Mouse (Mus musculus) liver, embryonic 14.5 days (tissue): ENCODE results near the gene Mxra7.

Experiments
- CTCF ChIP-seq: IDR thresholded peaks from 2 replicates; pipeline ENCODE4 v1.5.1; 2016; ENCODE audit warnings: antibody characterized with exemption, low read depth, control low read depth
- EP300 ChIP-seq: IDR thresholded peaks from 2 replicates; pipeline ENCODE4 v1.6.1; 2016; ENCODE audit warnings: antibody characterized with exemption, low read depth

DNA sequence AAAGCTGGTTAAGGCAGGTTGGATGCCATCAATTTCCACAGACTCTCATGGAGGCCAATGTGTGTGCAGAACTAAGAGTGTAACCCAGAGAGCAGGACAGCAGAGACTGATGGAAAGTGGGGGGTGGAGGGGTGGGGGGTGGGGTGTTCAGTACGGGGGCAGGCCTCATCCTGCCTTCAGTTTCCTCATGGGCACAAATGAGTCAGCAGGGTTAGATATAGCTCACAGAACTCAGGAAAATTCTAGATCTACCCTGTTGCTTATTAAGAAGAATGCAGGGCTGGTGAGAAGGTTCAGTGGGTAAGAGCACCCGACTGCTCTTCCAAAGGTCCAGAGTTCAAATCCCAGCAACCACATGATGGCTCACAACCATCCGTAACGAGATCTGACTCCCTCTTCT, 41.8 kb upstream of the Mxra7 start:
- TF ChIP-seq CTCF (no peak), EP300 (no peak)
